Mouse (Mus musculus): Measurements from ENCODE around the gene Wdr91.
A peak's percentile ranks its signal among the peaks of the same experiment; 100 is the strongest.

Wdr91 gene

DNA sequence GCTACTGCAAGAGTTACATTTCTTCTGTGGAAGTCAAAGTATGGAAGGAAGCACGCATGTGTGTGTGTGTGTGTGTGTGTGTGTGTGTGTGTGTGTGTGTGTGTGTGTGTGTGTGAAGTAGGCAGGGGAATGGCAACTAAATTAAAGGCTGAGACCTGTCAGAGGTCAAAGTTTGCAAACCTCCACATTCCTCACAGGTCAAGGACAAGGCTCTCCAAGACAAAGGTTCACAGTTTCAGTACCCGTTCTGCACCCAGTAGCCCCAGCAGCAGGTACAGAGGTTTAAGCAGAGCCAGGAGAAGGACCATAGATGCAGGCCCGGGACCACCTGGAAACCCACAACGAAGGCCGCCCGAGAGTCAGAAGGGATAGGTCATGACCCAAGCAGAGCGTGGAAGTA lies 8.5 kb upstream of the Wdr91 start:
- DNase-seq (ENCODE audit: low read depth, low spot score): no peak

DNA sequence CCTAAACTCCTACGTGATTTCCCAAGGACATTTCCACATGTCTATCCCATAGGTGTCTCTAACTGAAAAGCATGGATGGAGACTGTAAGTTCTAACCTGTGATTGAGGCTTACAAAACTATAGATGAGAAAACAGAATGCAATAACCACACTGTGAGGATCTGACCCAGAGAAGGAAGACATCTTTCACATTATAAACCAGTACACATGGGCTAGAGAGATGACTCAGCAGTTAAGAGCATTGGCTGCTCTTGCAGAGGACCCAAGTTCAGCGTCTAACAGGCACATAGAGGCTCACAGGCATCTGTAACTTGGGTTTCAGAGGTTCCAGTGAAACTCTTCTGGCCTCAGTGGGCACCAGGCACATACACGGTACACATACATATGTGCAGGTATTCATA lies 3.8 kb upstream of the Wdr91 start:
- no peak for DNase-seq (ENCODE audit: low read depth, low spot score)

DNA sequence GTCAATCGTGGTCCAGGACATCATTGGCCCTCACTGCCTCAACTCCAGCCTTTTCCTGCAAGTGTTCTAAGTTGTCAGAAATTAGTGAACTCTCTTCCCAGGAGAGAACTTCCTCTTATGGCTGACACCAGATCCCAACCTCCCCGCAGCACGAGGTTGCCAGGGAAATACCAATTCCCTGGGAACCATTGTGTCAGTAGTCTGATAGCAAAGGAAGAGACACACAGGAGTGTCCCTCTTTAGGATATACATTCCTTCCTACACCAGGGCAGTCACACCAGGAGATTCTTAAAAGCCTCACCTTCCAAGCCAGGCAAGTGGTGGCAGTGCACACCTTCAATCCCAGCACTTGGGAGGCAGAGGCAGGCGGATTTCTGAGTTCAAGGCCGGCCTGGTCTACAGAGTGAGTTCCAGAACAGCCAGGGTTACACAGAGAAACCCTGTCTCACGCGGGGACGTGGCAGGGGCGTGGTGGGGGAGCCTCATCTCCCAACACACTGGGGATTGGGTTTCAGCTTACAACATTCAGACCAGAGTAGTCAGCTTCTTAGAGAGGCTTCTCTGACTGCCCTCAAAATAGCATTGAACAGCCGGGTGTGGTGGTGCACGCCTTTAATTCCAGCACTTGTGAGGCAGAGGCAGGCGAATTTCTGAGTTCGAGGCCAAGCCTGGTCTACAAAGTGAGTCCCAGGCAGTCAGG lies 2.8 kb upstream of the Wdr91 start:
- no peak for DNase-seq (ENCODE audit: low read depth, low spot score)

DNA sequence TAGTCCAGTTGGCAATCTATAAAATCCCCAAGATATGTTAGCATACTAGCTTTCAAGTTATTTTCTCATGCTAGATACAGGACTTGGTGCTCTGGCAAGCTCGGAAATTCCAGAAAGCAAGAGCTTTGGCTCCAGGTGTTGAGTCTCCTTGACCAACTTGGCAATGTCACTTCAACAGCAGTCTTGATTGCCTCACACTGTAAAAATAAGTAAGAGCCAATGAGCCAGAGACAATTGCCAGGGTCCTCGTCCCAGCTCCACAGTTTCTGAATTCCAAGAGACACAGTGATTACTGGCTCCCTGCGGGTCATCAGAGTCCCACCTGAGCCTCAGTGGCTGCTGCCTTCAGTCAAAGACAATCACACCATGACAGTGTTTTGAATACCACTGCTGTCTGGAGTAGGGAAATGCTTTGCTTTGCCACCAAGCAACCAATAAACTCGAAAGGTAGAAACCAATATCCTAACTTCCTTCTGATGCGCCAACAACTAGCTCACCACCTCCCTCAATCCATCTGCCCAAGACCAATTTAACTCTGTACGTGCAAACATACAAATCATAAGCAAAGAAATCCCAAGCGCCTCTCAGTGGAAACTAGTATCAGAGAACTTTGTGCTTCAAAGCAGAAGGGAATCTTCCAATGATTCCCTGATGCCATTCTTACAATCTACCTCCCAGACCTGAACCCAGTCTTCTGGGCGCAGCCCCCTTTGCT lies 888 bp downstream of the Wdr91 start:
- no peak for DNase-seq (ENCODE audit: low read depth, low spot score)

DNA sequence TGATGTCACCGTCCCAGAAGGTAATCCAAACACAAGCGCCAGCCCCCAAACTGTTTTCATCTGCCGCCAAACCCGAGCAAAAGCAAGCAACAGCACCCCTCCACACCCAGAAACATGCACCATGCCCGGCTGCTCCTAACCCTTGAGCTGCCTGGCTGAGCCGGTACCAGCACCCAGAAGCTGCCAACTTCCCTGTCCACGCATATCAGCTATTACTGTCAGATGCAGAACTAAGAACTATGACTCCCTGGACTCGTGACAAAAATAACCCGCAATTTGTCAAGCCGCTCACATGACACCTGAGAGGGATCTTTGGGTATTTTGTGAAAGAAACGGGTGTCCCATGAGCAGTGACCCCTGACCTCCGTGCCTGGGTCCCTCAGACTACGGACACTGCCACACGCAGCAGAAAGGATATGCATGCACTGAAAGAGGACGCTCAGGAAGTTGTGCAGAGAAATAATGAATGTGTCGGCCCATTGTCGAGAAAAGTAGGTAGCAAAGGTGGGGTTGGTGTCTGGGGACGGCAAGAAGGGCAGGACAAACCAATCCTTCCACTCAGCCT lies 2.9 kb downstream of the Wdr91 start:
- DNase-seq (ENCODE audit: low read depth, low spot score): no peak

DNA sequence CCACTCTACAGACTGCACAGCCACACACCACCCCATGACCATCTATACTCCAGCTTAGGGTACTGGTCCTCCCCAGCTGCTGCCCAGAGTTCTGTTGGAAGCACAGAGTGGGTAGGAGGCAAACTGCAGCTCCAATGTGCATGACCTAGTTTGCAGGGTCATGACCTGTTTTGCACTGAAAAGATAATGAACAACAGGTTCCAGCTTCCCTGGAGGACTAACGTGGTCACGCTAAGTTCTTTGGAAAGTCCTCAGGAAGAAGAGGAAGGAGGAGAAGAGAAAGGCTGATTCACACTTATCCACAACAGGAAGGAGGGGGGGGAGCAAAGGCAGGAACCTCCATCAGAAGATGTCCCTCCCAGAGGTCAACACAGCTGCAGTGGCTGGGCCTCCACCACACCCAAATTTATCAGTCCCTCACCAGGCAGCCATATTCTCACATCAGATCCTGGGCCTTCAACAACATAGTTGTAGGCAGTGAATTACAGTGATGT lies 3.5 kb downstream of the Wdr91 start:
- DNase-seq (ENCODE audit: low read depth, low spot score): no peak

DNA sequence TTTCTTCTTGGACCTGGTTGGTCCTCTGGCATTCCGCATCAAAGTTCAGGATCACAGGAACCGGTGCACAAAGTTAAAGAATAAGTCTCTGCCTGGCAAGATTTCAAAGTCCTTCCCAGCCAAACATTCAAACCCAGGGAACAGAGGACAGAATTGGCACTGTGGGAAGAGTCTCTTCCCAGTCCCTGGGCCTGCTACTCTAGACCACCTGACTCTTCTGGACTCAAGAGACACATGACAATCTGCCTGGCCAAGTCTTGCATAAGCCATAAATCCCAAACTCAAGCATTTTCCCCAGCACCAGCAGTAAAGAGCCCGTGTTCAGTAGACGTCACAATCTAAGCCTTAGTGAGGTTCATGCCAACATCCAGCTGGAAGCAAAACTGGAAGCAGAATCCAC lies 4.0 kb downstream of the Wdr91 start:
- DNase-seq (ENCODE audit: low read depth, low spot score): no peak

DNA sequence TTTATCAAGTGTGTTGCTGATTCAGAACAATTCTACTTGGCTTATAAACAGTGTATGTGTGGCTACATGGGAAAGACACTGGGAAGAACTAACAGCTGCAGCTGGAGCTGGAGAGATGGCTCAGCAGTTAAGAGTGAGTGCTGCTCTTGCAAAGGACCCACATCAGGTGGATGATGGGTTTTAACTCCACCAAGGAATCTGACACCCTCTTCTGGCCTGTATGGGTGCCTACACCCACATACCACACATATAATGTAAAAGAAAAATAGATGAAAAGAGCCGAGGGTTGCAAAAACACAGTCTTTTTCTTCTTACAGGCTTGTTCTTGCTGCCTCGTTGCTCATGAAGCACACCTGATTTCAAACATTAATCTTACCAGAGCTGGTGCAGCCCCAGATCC lies 4.6 kb downstream of the Wdr91 start:
- DNase-seq (ENCODE audit: low read depth, low spot score): peak; percentile 29

DNA sequence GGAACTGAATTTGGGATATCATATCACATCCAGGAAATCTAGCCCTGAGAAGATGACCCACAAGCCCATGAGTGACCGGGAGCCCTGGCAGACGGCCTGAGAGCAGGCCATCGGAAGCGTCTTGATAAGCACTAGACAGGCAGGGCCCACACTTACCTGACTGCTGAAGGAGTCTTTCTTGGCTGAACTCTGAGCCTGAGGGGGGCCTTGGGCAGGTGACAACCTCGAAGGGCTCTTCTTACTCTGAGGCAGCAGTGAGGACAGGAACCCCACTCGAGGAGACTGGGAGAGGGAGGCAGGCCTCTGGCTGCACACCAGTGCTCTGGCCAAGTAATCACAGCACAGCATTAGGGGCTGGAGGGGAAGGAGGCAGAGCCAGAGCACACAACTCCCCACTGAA lies 6.3 kb downstream of the Wdr91 start:
- no peak for DNase-seq (ENCODE audit: low read depth, low spot score)

DNA sequence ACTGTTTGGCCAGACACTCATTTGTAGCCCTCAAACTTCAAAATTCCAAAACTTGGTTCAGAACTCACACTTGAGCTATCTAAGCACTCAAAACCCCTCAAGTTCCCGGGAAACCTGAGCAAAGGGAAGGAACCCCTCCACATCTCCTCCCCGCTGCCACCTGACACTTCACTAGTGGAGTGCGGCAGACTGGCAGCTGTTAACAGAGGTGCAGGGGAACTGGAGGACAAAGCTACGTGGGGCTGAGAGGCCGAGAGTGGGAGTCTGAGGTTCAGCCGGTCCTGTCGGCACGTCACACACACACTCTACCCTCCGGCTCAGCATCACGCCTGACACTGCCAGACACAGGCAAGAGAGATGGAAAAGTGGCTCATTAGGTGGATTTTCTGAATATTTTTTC lies 6.8 kb downstream of the Wdr91 start:
- DNase-seq (ENCODE audit: low read depth, low spot score): no peak

DNA sequence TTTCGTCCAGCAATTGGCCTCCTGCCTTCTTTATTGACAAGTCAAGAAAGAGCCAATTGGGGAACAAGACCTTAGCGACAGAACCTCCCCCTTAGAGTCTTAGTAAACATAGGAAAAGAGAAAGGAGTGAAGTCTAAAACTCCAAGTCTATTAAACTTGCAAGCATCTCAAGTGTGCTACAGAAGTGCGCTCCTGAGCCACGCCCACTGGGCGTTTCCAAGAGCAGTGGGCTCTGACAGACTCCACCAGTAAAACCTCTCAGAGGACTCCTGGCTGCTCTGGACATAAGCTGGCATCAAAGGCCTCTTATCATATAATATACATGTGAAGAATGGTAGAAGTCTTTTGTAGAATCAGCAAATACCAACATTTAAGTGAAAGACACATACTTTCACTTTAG lies 7.2 kb downstream of the Wdr91 start:
- DNase-seq (ENCODE audit: low read depth, low spot score): peak; percentile 21

DNA sequence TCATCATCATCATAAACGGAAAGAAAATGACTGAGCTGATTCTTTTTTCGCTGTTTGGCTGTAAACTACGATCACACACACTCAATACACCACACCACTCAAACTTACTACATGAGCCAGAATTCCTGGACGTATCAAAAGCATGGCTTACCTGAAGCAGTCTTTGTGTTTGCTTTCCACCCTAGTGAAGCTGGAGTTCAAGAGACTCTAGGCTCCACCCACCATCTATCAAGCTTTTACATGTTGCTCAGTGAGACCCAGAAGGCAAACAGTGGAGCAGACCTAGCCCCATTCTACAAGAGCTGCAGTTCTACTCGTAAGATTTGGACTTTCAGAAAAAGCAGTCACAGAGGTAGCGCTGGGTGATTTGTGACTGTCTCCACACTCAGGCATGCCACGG lies 8.1 kb downstream of the Wdr91 start:
- no peak for DNase-seq (ENCODE audit: low read depth, low spot score)

DNA sequence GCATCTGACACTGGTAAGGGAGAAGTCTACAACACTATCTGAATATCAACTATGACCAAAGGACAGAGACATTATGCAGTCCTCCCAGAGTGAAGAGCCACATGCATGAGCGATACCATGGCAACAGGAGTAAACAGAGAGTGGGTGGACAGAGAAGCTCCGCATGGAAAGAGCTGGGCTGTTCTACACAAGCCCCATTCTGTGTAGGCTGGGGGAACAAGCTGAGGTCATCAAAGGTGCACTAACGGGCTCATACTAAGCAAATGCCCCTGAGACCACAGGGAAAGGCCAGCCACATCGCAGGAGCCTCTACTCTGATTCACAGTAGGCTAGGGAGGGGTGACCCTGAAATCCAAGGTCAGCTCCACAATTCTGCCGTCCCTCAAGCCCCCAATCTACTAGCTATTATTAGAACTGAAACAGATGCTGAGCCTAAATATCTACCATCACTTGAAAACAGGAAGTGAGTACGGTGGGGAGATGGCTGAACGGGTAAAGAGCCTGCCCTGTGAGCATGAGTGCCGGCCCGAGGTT lies 8.7 kb downstream of the Wdr91 start:
- DNase-seq (ENCODE audit: low read depth, low spot score): peak; percentile 85

DNA sequence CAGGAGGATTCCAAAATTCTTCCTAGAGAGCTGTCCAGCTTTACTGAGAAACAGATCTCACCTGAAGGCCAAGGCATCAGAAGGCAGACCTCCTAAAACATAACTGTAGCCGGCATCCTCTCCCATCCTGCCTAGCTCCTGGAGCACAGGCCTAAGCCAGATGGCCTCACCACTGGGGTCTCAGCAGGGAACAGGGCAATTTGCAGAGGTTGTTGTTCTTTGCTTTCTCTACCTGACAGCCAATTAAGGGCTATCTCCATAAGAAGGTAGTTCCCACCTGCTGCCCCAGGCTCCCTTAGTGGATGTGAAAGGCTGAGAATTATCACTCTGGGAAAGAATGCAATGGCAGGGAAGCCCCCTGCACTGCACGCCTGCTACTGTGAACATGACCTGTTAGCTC lies 9.7 kb downstream of the Wdr91 start:
- no peak for DNase-seq (ENCODE audit: low read depth, low spot score)

DNA sequence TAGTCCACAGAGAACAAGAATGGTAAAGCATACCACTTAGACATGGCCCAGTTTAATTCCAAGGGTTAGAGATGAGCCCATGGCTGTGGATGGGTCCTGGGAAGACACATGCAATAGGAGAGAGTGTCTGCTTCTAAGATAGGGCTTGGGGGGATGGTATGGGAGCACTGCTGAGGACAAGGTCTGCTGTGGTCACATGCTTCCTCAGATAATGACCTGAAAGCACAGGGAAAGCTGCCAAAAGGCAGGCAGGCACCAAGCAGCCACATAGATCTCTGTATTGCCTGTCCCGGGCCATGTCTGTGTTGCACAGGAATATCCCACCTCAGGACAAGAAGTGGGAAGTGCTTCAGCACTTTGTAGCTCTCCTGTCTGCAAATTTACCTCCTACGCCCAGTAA lies 11.5 kb downstream of the Wdr91 start:
- DNase-seq (ENCODE audit: low read depth, low spot score): no peak

DNA sequence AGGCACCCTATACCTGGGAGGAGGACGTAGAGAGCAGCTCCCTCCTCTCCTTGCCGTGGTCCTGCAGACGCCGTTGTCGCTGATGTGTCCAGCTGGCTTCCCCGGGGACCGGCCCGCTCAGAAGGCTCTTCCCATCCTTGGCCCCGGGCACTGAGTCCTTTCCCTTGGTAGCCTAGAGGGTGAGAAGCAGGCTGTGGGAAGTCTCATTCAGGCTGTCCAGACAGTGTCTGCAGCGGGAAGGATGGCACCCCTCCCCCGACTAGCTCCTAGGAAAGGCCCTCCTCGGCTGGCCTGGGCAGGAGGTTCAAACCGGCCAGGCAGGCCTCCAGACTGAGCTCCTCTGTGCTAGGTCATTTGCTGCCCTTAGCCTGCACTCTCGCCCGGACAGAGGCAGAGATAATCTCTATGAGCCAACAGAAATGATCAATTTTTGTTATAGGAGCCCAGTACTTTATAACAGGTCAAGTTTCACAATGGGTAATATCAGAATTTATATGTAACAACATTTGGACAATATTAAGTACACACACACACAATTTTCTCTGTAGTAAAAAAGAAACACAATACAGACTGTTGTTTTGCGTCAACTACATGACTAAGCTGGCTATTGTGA lies 14.4 kb downstream of the Wdr91 start:
- DNase-seq (ENCODE audit: low read depth, low spot score): no peak

DNA sequence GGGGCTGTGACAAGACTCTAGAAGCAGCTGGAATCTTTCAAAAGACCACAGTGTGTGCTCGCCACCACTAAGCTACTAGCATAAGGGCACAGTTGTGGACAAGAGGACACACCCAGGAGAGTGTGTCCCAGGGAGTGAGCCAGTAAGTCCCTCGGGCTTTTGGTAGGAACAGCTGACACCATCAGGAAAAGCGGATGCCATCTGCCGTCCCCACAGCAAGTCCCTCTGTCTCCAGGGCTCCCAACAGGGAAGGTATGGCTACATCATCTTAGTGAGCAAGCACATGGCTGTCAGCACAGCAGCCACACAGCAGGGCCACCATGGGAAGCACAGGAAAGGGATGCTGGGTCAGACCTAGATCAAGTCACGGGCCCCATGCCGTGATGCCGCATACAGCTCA lies 15.1 kb downstream of the Wdr91 start:
- no peak for DNase-seq (ENCODE audit: low read depth, low spot score)

DNA sequence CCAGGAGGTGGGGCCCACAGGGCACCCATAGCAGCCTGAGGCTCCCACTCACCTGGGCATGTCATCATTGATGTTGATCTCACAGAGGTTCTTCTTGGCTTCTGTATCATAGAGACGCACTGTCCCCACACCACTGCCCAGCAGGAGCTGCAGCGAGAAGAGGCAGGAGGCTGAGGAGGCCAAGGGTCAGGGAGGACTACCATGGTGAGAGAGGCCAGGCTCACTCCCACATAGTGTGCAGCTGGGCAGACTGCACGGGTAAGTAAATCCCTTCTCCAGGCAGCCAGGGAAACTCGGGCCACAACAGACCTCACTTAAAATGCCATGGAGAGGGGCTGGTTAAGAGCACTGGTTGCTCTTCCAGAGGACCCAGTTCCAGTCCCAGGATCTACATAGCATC lies 21.5 kb downstream of the Wdr91 start:
- no peak for DNase-seq (ENCODE audit: low read depth, low spot score)

DNA sequence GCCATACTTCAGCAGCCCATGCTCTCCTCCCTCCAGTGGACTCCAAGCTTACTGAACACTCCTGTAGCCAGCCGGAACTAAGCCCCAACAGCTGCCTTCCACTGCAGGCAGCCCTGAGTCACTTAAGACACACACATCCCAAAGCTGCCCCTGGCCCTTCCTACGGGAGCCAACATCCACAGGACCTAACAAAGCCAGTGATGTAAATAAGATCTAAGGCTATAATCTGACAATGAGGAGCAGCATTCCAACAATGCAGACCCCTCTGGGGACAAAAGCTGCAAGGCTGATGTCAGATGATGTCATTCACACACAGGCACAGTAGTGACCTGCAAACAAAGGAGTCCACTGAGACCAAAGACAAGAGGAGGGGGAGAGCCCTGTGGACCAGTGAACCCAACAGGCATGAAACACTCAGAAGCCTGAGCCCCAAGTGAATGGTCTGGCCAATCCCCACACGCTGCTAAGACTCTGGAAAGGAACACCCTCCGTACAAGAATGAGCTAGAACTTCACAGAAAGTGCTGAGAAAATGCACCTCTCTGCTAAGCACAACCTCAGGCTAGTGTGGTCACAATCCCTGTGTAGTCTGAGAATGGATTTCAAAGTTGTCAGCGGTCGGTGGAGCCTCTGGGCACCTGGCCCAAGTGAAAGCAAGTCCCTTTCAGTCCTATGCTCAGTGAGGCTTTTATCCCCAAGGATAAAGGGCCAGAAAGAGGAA lies 23.4 kb downstream of the Wdr91 start:
- DNase-seq (ENCODE audit: low read depth, low spot score): no peak

DNA sequence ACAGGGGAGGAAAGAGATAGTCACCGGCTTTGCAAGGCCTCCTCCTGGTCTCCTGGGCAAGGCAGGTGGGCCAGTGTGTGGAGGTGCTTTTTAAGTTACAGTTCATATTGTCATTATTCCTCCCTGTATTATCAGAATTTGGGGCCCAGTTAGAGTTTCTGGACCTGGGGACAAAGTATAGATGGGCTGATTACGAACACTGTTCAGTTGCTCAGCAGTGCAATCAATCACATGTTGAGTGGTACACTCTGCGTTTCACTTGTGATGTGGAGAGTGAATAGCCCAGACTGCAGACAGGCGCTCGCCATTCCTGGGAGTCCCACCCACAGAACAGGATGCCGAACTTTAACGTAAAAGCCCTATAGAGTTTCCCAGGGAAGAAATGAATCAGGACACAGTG lies 26.0 kb downstream of the Wdr91 start:
- no peak for DNase-seq (ENCODE audit: low read depth, low spot score)

DNA sequence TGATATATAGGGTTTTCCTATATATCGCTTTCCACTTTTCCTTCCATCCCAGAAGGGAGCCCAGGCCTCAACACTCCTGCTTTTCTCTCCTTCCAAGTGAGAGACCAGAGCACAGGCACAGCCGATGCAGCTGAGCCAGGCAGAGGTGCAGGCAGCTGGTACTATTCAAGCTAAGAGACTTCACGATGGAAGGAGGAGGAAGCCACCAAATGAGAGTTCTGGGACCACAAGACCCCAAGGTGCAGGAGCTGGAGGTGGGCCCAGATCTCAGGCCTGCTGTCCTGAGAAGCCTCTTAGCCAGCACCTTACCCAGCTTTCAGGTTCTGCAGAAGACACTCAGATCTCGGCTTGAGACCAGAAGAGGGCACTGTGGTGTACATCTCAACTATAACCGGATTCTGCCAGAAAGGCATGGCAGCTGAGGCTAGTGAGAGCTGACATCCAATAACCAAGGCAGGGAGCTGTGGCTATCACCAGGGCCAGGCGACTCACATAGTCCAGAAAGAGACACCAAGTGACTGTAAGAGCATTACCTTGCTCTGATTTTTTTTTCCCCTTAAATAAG lies 30.7 kb downstream of the Wdr91 start:
- peak; percentile 53 for DNase-seq (ENCODE audit: low read depth, low spot score)
